In genomic region chr9:120080546-120081108, GRCm38 (mm10) we compare ENCODE assay signal across 14 mouse cellular contexts. TPM values are rescaled to one million over a fixed set of nuclear protein-coding genes. Genes with fewer than 3 reads are reported as not detected.
DNase-seq lines count a peak whose midpoint lies in the region; ATAC-seq and TF ChIP-seq lines count a peak whose summit lies in the region.
"Had no signal": no experiment of that assay in that cellular context is flagged by ENCODE, and none has a peak within 500 bp of the region (broad histone marks: within the 10 kb centered on the region; RNA-seq: fewer than 3 reads in every experiment).

No protein-coding gene starts in this region.

- H3K27ac ChIP-seq in liver, embryonic 14.5 days = no peak overlapping the region
- no peak overlapping the region for H3K27ac ChIP-seq in liver, embryonic 11.5 days (ENCODE audit: low read depth, low read length)
- no peak overlapping the region for H3K27ac ChIP-seq in hindbrain, embryonic 14.5 days
- H3K27ac ChIP-seq: liver, embryonic 13.5 days; stomach, embryonic 15.5 days had no signal

- 63% methylated on average over 8 of the region's 8 CpGs for WGBS in liver, embryonic 14.5 days (ENCODE audit: insufficient replicate concordance)
- WGBS in liver, embryonic 11.5 days = 76% methylated on average over 8 of the region's 8 CpGs
- WGBS in hindbrain, embryonic 14.5 days = 82% methylated on average over 8 of the region's 8 CpGs

- no peaks in the 10 kb centered on the region for H3K4me1 ChIP-seq in liver, embryonic 14.5 days (replicated peaks; ENCODE audit: control insufficient read depth in 2 of 2, insufficient read depth in 2 of 2, low read length in 1 of 2)
- H3K4me1 ChIP-seq in liver, embryonic 11.5 days (replicated peaks; ENCODE audit: control insufficient read depth, insufficient read depth, low read length) = no peaks in the 10 kb centered on the region
- H3K4me1 ChIP-seq in hindbrain, embryonic 14.5 days (replicated peaks; ENCODE audit: control insufficient read depth, insufficient read depth, low read length) = no peaks in the 10 kb centered on the region
- H3K4me1 ChIP-seq: liver, embryonic 13.5 days; stomach, embryonic 15.5 days had no signal

- no peak overlapping the region for H3K4me3 ChIP-seq in liver, embryonic 14.5 days (ENCODE audit: insufficient read depth in 1 of 2, low read depth in 2 of 2, low read length in 2 of 2)
- no peak overlapping the region for H3K4me3 ChIP-seq in liver, embryonic 11.5 days (ENCODE audit: low read depth, low read length)
- H3K4me3 ChIP-seq in hindbrain, embryonic 14.5 days (replicated peaks; ENCODE audit: low read length) = no peak overlapping the region
- H3K4me3 ChIP-seq: liver, embryonic 13.5 days; stomach, embryonic 15.5 days had no signal

- TF ChIP-seq EP300 in liver, embryonic 14.5 days (IDR thresholded peaks at IDR 0.05; ENCODE audit: low read depth) = no peak

- H3K9me3 ChIP-seq in liver, embryonic 14.5 days (ENCODE audit: control insufficient read depth, low read length) = no peaks in the 10 kb centered on the region
- no peaks in the 10 kb centered on the region for H3K9me3 ChIP-seq in liver, embryonic 11.5 days (ENCODE audit: control insufficient read depth, low read length)
- H3K9me3 ChIP-seq in hindbrain, embryonic 14.5 days (ENCODE audit: control insufficient read depth, low read length) = no peaks in the 10 kb centered on the region
- H3K9me3 ChIP-seq: liver, embryonic 13.5 days; stomach, embryonic 15.5 days had no signal

- peak; percentile 14 to 72 for DNase-seq in frontal cortex, adult 2 months (ENCODE audit: extremely low spot score in 1 of 2, low spot score in 1 of 2)
- no peak for DNase-seq in frontal cortex, postnatal 14 days (ENCODE audit: low spot score in 2 of 2)
- DNase-seq in liver, embryonic 14.5 days (ENCODE audit: low read depth in 3 of 3, low spot score in 3 of 3) = no peak
- no peak for DNase-seq in liver, embryonic 11.5 days (ENCODE audit: low spot score)
- peak; percentile 62 for DNase-seq in R1 (ENCODE audit: low read depth, low spot score)
- peak; percentile 59 to 70 for DNase-seq in right cerebral cortex, postnatal 10 days (ENCODE audit: low spot score in 2 of 2)
- DNase-seq in hindbrain, embryonic 14.5 days (ENCODE audit: low spot score) = no peak
- no peak for DNase-seq in retina, postnatal 1 day
- DNase-seq: adrenal gland, postnatal 36 days; kidney, postnatal 25 days; liver, embryonic 13.5 days; midbrain, embryonic 14.5 days had no signal

- H3K9ac ChIP-seq in liver, embryonic 14.5 days (replicated peaks) = no peak overlapping the region
- H3K9ac ChIP-seq in liver, embryonic 11.5 days (ENCODE audit: low read depth, low read length) = no peak overlapping the region
- no peak overlapping the region for H3K9ac ChIP-seq in hindbrain, embryonic 14.5 days
- H3K9ac ChIP-seq: liver, embryonic 13.5 days; stomach, embryonic 15.5 days had no signal

- H3K4me2 ChIP-seq in liver, embryonic 14.5 days (ENCODE audit: low read depth) = no peak overlapping the region
- no peak overlapping the region for H3K4me2 ChIP-seq in liver, embryonic 11.5 days
- H3K4me2 ChIP-seq in hindbrain, embryonic 14.5 days (replicated peaks) = no peak overlapping the region
- H3K4me2 ChIP-seq: liver, embryonic 13.5 days; stomach, embryonic 15.5 days had no signal

- no peaks in the 10 kb centered on the region for H3K27me3 ChIP-seq in liver, embryonic 14.5 days (ENCODE audit: control insufficient read depth, insufficient read depth, low read length)
- no peaks in the 10 kb centered on the region for H3K27me3 ChIP-seq in liver, embryonic 11.5 days (replicated peaks; ENCODE audit: control insufficient read depth, insufficient read depth, low read length)
- no peaks in the 10 kb centered on the region for H3K27me3 ChIP-seq in hindbrain, embryonic 14.5 days (ENCODE audit: control insufficient read depth, insufficient read depth, low read length)
- H3K27me3 ChIP-seq: liver, embryonic 13.5 days; stomach, embryonic 15.5 days had no signal

- no peaks in the 10 kb centered on the region for H3K36me3 ChIP-seq in liver, embryonic 14.5 days (replicated peaks; ENCODE audit: control insufficient read depth, insufficient read depth, low read depth)
- H3K36me3 ChIP-seq in liver, embryonic 11.5 days (ENCODE audit: control insufficient read depth, insufficient read depth, low read length) = no peaks in the 10 kb centered on the region
- no peaks in the 10 kb centered on the region for H3K36me3 ChIP-seq in hindbrain, embryonic 14.5 days (replicated peaks; ENCODE audit: control insufficient read depth, insufficient read depth)
- H3K36me3 ChIP-seq: liver, embryonic 13.5 days; stomach, embryonic 15.5 days had no signal

- no peak for ATAC-seq in liver, embryonic 14.5 days (ENCODE audit: insufficient read depth)
- no peak for ATAC-seq in liver, embryonic 11.5 days (replicated peaks; ENCODE audit: low FRiP score)
- ATAC-seq in hindbrain, embryonic 14.5 days (ENCODE audit: low FRiP score) = no peak

- peak; percentile 36; the same call in 1 of the 2 replicates for TF ChIP-seq CTCF in liver, embryonic 14.5 days (IDR thresholded peaks at IDR 0.05; ENCODE audit: low read depth)

RNA-seq across cellular contexts. Expression of gene Cx3cr1, which starts 10.9 kb away (rescaled TPM):
- polyA plus RNA-seq in frontal cortex, adult 2 months (2012; rRNA removed) = 25.2 and 37.6 TPM in 2 replicates
- 1.4 and 1.5 TPM in 2 replicates for polyA plus RNA-seq in liver, embryonic 14.5 days (2012; rRNA removed)
- polyA plus RNA-seq in liver, embryonic 14.5 days (2014; fragmentation: Nextera tagmentation; extraction: Ambion mirVana) = 0.69 and 1.3 TPM in 2 replicates
- 5.7 and 7.0 TPM in 2 replicates for polyA plus RNA-seq in liver, embryonic 11.5 days (2014; fragmentation: Nextera tagmentation; extraction: Ambion mirVana)
- 6.5 and 9.0 TPM in 2 replicates for polyA plus RNA-seq in hindbrain, embryonic 14.5 days (2014; fragmentation: Nextera tagmentation; extraction: Ambion mirVana)

RNA-seq across cellular contexts. Expression of gene Ccr8, which starts 11.3 kb away (rescaled TPM):
- 0.08 TPM in 1 of 2 replicates, not detected in the other for polyA plus RNA-seq in frontal cortex, adult 2 months (2012; rRNA removed)
- polyA plus RNA-seq in liver, embryonic 14.5 days (2012; rRNA removed) = not detected in 2 replicates
- not detected in 2 replicates for polyA plus RNA-seq in liver, embryonic 14.5 days (2014; fragmentation: Nextera tagmentation; extraction: Ambion mirVana)
- not detected in 2 replicates for polyA plus RNA-seq in liver, embryonic 11.5 days (2014; fragmentation: Nextera tagmentation; extraction: Ambion mirVana)
- polyA plus RNA-seq in hindbrain, embryonic 14.5 days (2014; fragmentation: Nextera tagmentation; extraction: Ambion mirVana) = not detected in 2 replicates
- polyA plus RNA-seq: forebrain, embryonic 11.5 days; liver, embryonic 13.5 days; midbrain, embryonic 14.5 days had no signal

RNA-seq across cellular contexts. Expression of gene Slc25a38, which starts 29.5 kb away (rescaled TPM):
- polyA plus RNA-seq in frontal cortex, adult 2 months (2012; rRNA removed) = 22.2 and 23.2 TPM in 2 replicates
- 94.3 and 106 TPM in 2 replicates for polyA plus RNA-seq in liver, embryonic 14.5 days (2012; rRNA removed)
- 118 and 136 TPM in 2 replicates for polyA plus RNA-seq in liver, embryonic 14.5 days (2014; fragmentation: Nextera tagmentation; extraction: Ambion mirVana)
- polyA plus RNA-seq in liver, embryonic 11.5 days (2014; fragmentation: Nextera tagmentation; extraction: Ambion mirVana) = 138 and 147 TPM in 2 replicates
- 38.3 and 43.0 TPM in 2 replicates for polyA plus RNA-seq in hindbrain, embryonic 14.5 days (2014; fragmentation: Nextera tagmentation; extraction: Ambion mirVana)

RNA-seq across cellular contexts. Expression of gene Rpsa, which starts 46.9 kb away (rescaled TPM):
- polyA plus RNA-seq in frontal cortex, adult 2 months (2012; rRNA removed) = 932 and 941 TPM in 2 replicates
- 1,110 and 1,446 TPM in 2 replicates for polyA plus RNA-seq in liver, embryonic 14.5 days (2012; rRNA removed)
- polyA plus RNA-seq in liver, embryonic 14.5 days (2014; fragmentation: Nextera tagmentation; extraction: Ambion mirVana) = 1,498 and 1,559 TPM in 2 replicates
- 1,895 and 1,977 TPM in 2 replicates for polyA plus RNA-seq in liver, embryonic 11.5 days (2014; fragmentation: Nextera tagmentation; extraction: Ambion mirVana)
- polyA plus RNA-seq in hindbrain, embryonic 14.5 days (2014; fragmentation: Nextera tagmentation; extraction: Ambion mirVana) = 1,110 and 1,180 TPM in 2 replicates

RNA-seq across cellular contexts. Expression of gene Xirp1, which starts 57.2 kb away (rescaled TPM):
- polyA plus RNA-seq in frontal cortex, adult 2 months (2012; rRNA removed) = 0.04 TPM in 2 replicates
- not detected in 2 replicates for polyA plus RNA-seq in liver, embryonic 14.5 days (2012; rRNA removed)
- not detected in 2 replicates for polyA plus RNA-seq in liver, embryonic 14.5 days (2014; fragmentation: Nextera tagmentation; extraction: Ambion mirVana)
- polyA plus RNA-seq in liver, embryonic 11.5 days (2014; fragmentation: Nextera tagmentation; extraction: Ambion mirVana) = 0.25 and 1.1 TPM in 2 replicates
- 0.04 TPM in 1 of 2 replicates, not detected in the other for polyA plus RNA-seq in hindbrain, embryonic 14.5 days (2014; fragmentation: Nextera tagmentation; extraction: Ambion mirVana)
- polyA plus RNA-seq: forebrain, embryonic 11.5 days; midbrain, embryonic 14.5 days had no signal

Comparison
In these comparisons a context has a peak if more than half of its experiments do, and no peak if none do; other contexts are left out.
1. DNase-seq: peak in frontal cortex, adult 2 months (2 of 2), R1 (single experiment) and right cerebral cortex, postnatal 10 days (2 of 2); none in frontal cortex, postnatal 14 days (0 of 2), liver, embryonic 14.5 days (0 of 3), liver, embryonic 11.5 days (single experiment), hindbrain, embryonic 14.5 days (single experiment) and retina, postnatal 1 day (single experiment).